ENCODE assay signal across 26 mouse cellular contexts in genomic region chr1:161390066-161390465, GRCm38 (mm10). TPM values are rescaled to one million over a fixed set of nuclear protein-coding genes. Genes with fewer than 3 reads are reported as not detected.
DNase-seq lines count a peak whose midpoint lies in the region; ATAC-seq and TF ChIP-seq lines count a peak whose summit lies in the region.
"Had no signal": no experiment of that assay in that cellular context is flagged by ENCODE, and none has a peak within 500 bp of the region (broad histone marks: within the 10 kb centered on the region; RNA-seq: fewer than 3 reads in every experiment).

No protein-coding gene starts in this region.

- H3K9me3 ChIP-seq in hindbrain, postnatal 0 days (ENCODE audit: low read length): no peaks in the 10 kb centered on the region
- no peaks in the 10 kb centered on the region for H3K9me3 ChIP-seq in hindbrain, embryonic 12.5 days (replicated peaks)
- no peaks in the 10 kb centered on the region for H3K9me3 ChIP-seq in lung, postnatal 0 days (ENCODE audit: low read length)
- H3K9me3 ChIP-seq: G1E; hindbrain, embryonic 13.5 days; midbrain, embryonic 12.5 days; neural tube, embryonic 12.5 days had no signal

- WGBS in hindbrain, postnatal 0 days: 62% methylated on average over 2 of the region's 2 CpGs
- WGBS in hindbrain, embryonic 12.5 days: 72% methylated on average over 2 of the region's 2 CpGs
- WGBS in lung, postnatal 0 days: 70% methylated on average over 2 of the region's 2 CpGs

- H3K4me2 ChIP-seq in hindbrain, postnatal 0 days (ENCODE audit: low read depth, low read length): no peak overlapping the region
- H3K4me2 ChIP-seq in hindbrain, embryonic 12.5 days (replicated peaks): no peak overlapping the region
- H3K4me2 ChIP-seq in lung, postnatal 0 days (replicated peaks; ENCODE audit: low read depth, low read length): no peak overlapping the region
- H3K4me2 ChIP-seq: heart, embryonic 11.5 days; hindbrain, embryonic 13.5 days; midbrain, embryonic 12.5 days; neural tube, embryonic 12.5 days had no signal

- H3K4me3 ChIP-seq in hindbrain, postnatal 0 days (ENCODE audit: low read length): no peak overlapping the region
- no peak overlapping the region for H3K4me3 ChIP-seq in hindbrain, embryonic 12.5 days
- no peak overlapping the region for H3K4me3 ChIP-seq in lung, postnatal 0 days (ENCODE audit: low read depth, low read length)
- H3K4me3 ChIP-seq: hindbrain, embryonic 13.5 days; midbrain, embryonic 12.5 days; neural tube, embryonic 12.5 days had no signal

- 0 out of 2 replicates have a peak, but pooled peaks have one; percentile 19 for TF ChIP-seq CTCF in hindbrain, postnatal 0 days (IDR thresholded peaks at IDR 0.05; ENCODE audit: low read depth)
- peak; percentile 28 for TF ChIP-seq CTCF in lung, postnatal 0 days (IDR thresholded peaks at IDR 0.05)

- TF ChIP-seq EP300 in lung, postnatal 0 days (IDR thresholded peaks at IDR 0.05): no peak

- H3K4me1 ChIP-seq in hindbrain, postnatal 0 days (ENCODE audit: insufficient read depth, low read length): no peaks in the 10 kb centered on the region
- H3K4me1 ChIP-seq in hindbrain, embryonic 12.5 days: no peaks in the 10 kb centered on the region
- H3K4me1 ChIP-seq in lung, postnatal 0 days (ENCODE audit: insufficient read depth, low read depth, low read length): no peaks in the 10 kb centered on the region
- H3K4me1 ChIP-seq: hindbrain, embryonic 13.5 days; midbrain, embryonic 12.5 days; neural tube, embryonic 12.5 days had no signal

- DNase-seq in hindbrain, postnatal 0 days (ENCODE audit: low spot score): no peak
- DNase-seq in lung, postnatal 0 days (ENCODE audit: low spot score): no peak
- DNase-seq in lung, postnatal 25 days (ENCODE audit: low spot score): no peak
- peak; percentile 42 for DNase-seq in R1 (ENCODE audit: low read depth, low spot score)
- no peak for DNase-seq in yolk sac, embryonic 10.5 days (ENCODE audit: low spot score)
- DNase-seq in right cerebral cortex, postnatal 25 days: no peak
- DNase-seq: adrenal gland, adult 2 months; cerebellum, adult 8-10 months; gastrocnemius, postnatal 25 days; heart, postnatal 14 days; lung, adult 18-20 months; thymus, postnatal 36 days had no signal

- no peaks in the 10 kb centered on the region for H3K27me3 ChIP-seq in hindbrain, postnatal 0 days (ENCODE audit: insufficient read depth, low read length)
- no peaks in the 10 kb centered on the region for H3K27me3 ChIP-seq in hindbrain, embryonic 12.5 days
- no peaks in the 10 kb centered on the region for H3K27me3 ChIP-seq in lung, postnatal 0 days (replicated peaks; ENCODE audit: insufficient read depth, low read length)
- H3K27me3 ChIP-seq: hindbrain, embryonic 13.5 days; midbrain, embryonic 12.5 days; neural tube, embryonic 12.5 days had no signal

- no peak overlapping the region for H3K27ac ChIP-seq in hindbrain, postnatal 0 days
- no peak overlapping the region for H3K27ac ChIP-seq in hindbrain, embryonic 12.5 days
- no peak overlapping the region for H3K27ac ChIP-seq in lung, postnatal 0 days (ENCODE audit: low read length)
- H3K27ac ChIP-seq: hindbrain, embryonic 13.5 days; macrophage; midbrain, embryonic 12.5 days; neural tube, embryonic 12.5 days had no signal

- no peaks in the 10 kb centered on the region for H3K36me3 ChIP-seq in hindbrain, postnatal 0 days (ENCODE audit: insufficient read depth, low read length)
- H3K36me3 ChIP-seq in hindbrain, embryonic 12.5 days: no peaks in the 10 kb centered on the region
- no peaks in the 10 kb centered on the region for H3K36me3 ChIP-seq in lung, postnatal 0 days (ENCODE audit: insufficient read depth, low read length)
- H3K36me3 ChIP-seq: G1E; hindbrain, embryonic 13.5 days; midbrain, embryonic 12.5 days; neural tube, embryonic 12.5 days had no signal

- no peak overlapping the region for H3K9ac ChIP-seq in hindbrain, postnatal 0 days (replicated peaks; ENCODE audit: low read length)
- H3K9ac ChIP-seq in hindbrain, embryonic 12.5 days: no peak overlapping the region
- H3K9ac ChIP-seq in lung, postnatal 0 days (replicated peaks; ENCODE audit: low read depth): no peak overlapping the region
- H3K9ac ChIP-seq: hindbrain, embryonic 13.5 days; midbrain, embryonic 12.5 days; neural tube, embryonic 12.5 days had no signal

- ATAC-seq in hindbrain, postnatal 0 days: no peak
- ATAC-seq in hindbrain, embryonic 12.5 days (ENCODE audit: low FRiP score): no peak
- no peak for ATAC-seq in lung, postnatal 0 days

RNA-seq across cellular contexts. Expression of gene Tnfsf4, which starts 5.1 kb away (rescaled TPM):
- total RNA-seq in hindbrain, postnatal 0 days (2014; rRNA removed): not detected in 2 replicates
- polyA plus RNA-seq in hindbrain, postnatal 0 days (2015; fragmentation: Nextera tagmentation; extraction: Ambion mirVana): not detected in 2 replicates
- polyA plus RNA-seq in hindbrain, embryonic 12.5 days (2016; fragmentation: Nextera tagmentation; extraction: Ambion mirVana): not detected in 2 replicates
- not detected in 2 replicates for polyA plus RNA-seq in lung, postnatal 0 days (2015; fragmentation: Nextera tagmentation; extraction: Ambion mirVana)
- total RNA-seq: adrenal gland, adult 2 months; gastrocnemius, postnatal 25 days; heart, postnatal 14 days; layer of hippocampus, adult 18-20 months; left cerebral cortex, postnatal 25 days had no signal
- polyA plus RNA-seq: adrenal gland, adult 2 months; C2C12; forebrain, embryonic 11.5 days; G1E; heart, embryonic 11.5 days; hindbrain, embryonic 13.5 days; intestine, embryonic 14.5 days; kidney, embryonic 16.5 days; small intestine, adult 2 months had no signal
